27 mouse cellular contexts compared by ENCODE assay signal in genomic region chr15:94638207-94638606, GRCm38 (mm10). TPM values are rescaled to one million over a fixed set of nuclear protein-coding genes. Genes with fewer than 3 reads are reported as not detected.
A peak's percentile ranks its signal among the peaks of the same experiment; 100 is the strongest.
DNase-seq lines count a peak whose midpoint lies in the region; ATAC-seq and TF ChIP-seq lines count a peak whose summit lies in the region.
"Had no signal": no experiment of that assay in that cellular context is flagged by ENCODE, and none has a peak within 500 bp of the region (broad histone marks: within the 10 kb centered on the region; RNA-seq: fewer than 3 reads in every experiment).

No protein-coding gene starts in this region.

- H3K27ac ChIP-seq in forebrain, postnatal 0 days (ENCODE audit: low read depth, low read length) = no peak overlapping the region
- no peak overlapping the region for H3K27ac ChIP-seq in forebrain, embryonic 10.5 days
- no peak overlapping the region for H3K27ac ChIP-seq in midbrain, embryonic 11.5 days (ENCODE audit: low read depth, low read length)
- no peak overlapping the region for H3K27ac ChIP-seq in midbrain, embryonic 15.5 days
- H3K27ac ChIP-seq: forebrain, embryonic 13.5 days; heart, adult 2 months; heart, embryonic 10.5 days; heart, embryonic 13.5 days; hindbrain, embryonic 12.5 days; hindbrain, embryonic 15.5 days had no signal

- H3K36me3 ChIP-seq in forebrain, postnatal 0 days (ENCODE audit: insufficient read depth) = no peaks in the 10 kb centered on the region
- no peaks in the 10 kb centered on the region for H3K36me3 ChIP-seq in forebrain, embryonic 10.5 days (replicated peaks)
- H3K36me3 ChIP-seq in midbrain, embryonic 11.5 days (ENCODE audit: control insufficient read depth, insufficient read depth, low read length) = no peaks in the 10 kb centered on the region
- no peaks in the 10 kb centered on the region for H3K36me3 ChIP-seq in midbrain, embryonic 15.5 days (replicated peaks)
- H3K36me3 ChIP-seq: G1E; heart, embryonic 10.5 days; heart, embryonic 13.5 days; hindbrain, embryonic 12.5 days; hindbrain, embryonic 15.5 days had no signal

- H3K4me3 ChIP-seq in forebrain, postnatal 0 days (ENCODE audit: low read depth, low read length) = no peak overlapping the region
- H3K4me3 ChIP-seq in forebrain, embryonic 10.5 days = no peak overlapping the region
- no peak overlapping the region for H3K4me3 ChIP-seq in midbrain, embryonic 11.5 days (ENCODE audit: low read depth, low read length)
- H3K4me3 ChIP-seq in midbrain, embryonic 15.5 days = no peak overlapping the region
- H3K4me3 ChIP-seq: erythroblast, embryonic 14.5 days; forebrain, embryonic 13.5 days; heart, adult 2 months; heart, embryonic 10.5 days; heart, embryonic 13.5 days; hindbrain, embryonic 12.5 days; hindbrain, embryonic 15.5 days had no signal

- no peaks in the 10 kb centered on the region for H3K4me1 ChIP-seq in forebrain, postnatal 0 days (ENCODE audit: insufficient read depth)
- no peaks in the 10 kb centered on the region for H3K4me1 ChIP-seq in forebrain, embryonic 10.5 days
- H3K4me1 ChIP-seq in midbrain, embryonic 11.5 days (ENCODE audit: control insufficient read depth, insufficient read depth, low read length) = no peaks in the 10 kb centered on the region
- H3K4me1 ChIP-seq in midbrain, embryonic 15.5 days = no peaks in the 10 kb centered on the region
- H3K4me1 ChIP-seq: heart, embryonic 10.5 days; hindbrain, embryonic 12.5 days had no signal

- H3K27me3 ChIP-seq in forebrain, postnatal 0 days (ENCODE audit: insufficient read depth, low read length) = peaks cover 4% of the 10 kb centered on the region; the same call in 1 of the 2 replicates
- peaks cover under 1% of the 10 kb centered on the region for H3K27me3 ChIP-seq in forebrain, embryonic 10.5 days (ENCODE audit: poor library complexity, severe bottlenecking)
- no peaks in the 10 kb centered on the region for H3K27me3 ChIP-seq in midbrain, embryonic 11.5 days (ENCODE audit: control insufficient read depth, insufficient read depth, low read length)
- no peaks in the 10 kb centered on the region for H3K27me3 ChIP-seq in midbrain, embryonic 15.5 days (replicated peaks)
- H3K27me3 ChIP-seq: CH12.LX; heart, embryonic 13.5 days; hindbrain, embryonic 12.5 days; hindbrain, embryonic 15.5 days had no signal

- H3K9ac ChIP-seq in forebrain, postnatal 0 days = no peak overlapping the region
- no peak overlapping the region for H3K9ac ChIP-seq in midbrain, embryonic 11.5 days (ENCODE audit: low read length)
- H3K9ac ChIP-seq in midbrain, embryonic 15.5 days = no peak overlapping the region
- H3K9ac ChIP-seq: forebrain, embryonic 13.5 days; heart, embryonic 13.5 days; hindbrain, embryonic 12.5 days; hindbrain, embryonic 15.5 days had no signal

- 53% methylated on average over 2 of the region's 2 CpGs for WGBS in forebrain, postnatal 0 days
- 89% methylated on average over 2 of the region's 2 CpGs for WGBS in forebrain, embryonic 10.5 days
- WGBS in midbrain, embryonic 11.5 days = 82% methylated on average over 2 of the region's 2 CpGs
- 90% methylated on average over 2 of the region's 2 CpGs for WGBS in midbrain, embryonic 15.5 days

- DNase-seq in forebrain, postnatal 0 days = no peak
- no peak for DNase-seq in forebrain, embryonic 10.5 days (ENCODE audit: extremely low spot score, low spot score)
- peak; percentile 58 for DNase-seq in heart, adult 11 months
- no peak for DNase-seq in heart, postnatal 25 days (ENCODE audit: low spot score)
- peak; percentile 8 for DNase-seq in midbrain, embryonic 11.5 days (ENCODE audit: low spot score, missing footprints)
- no peak for DNase-seq in layer of hippocampus, postnatal 10 days (ENCODE audit: low spot score in 2 of 2)
- DNase-seq: adrenal gland, adult 8-10 months; adrenal gland, postnatal 25 days; B cell, adult 2 months; cerebellum, adult 11-12 months; cerebellum, adult 8-10 months; cerebellum, postnatal 36 days; embryo, embryonic 11 days; heart, adult 2 months; heart, postnatal 14 days had no signal

- peak; percentile 53; the same call in 1 of the 2 replicates for ATAC-seq in forebrain, postnatal 0 days
- no peak for ATAC-seq in midbrain, embryonic 11.5 days (ENCODE audit: low FRiP score)
- no peak for ATAC-seq in midbrain, embryonic 15.5 days (replicated peaks)
- ATAC-seq: forebrain, embryonic 13.5 days; forebrain, embryonic 16.5 days; intestine, postnatal 0 days had no signal

- no peak for TF ChIP-seq CTCF in forebrain, postnatal 0 days (IDR thresholded peaks at IDR 0.05; ENCODE audit: low read depth)

- H3K9me3 ChIP-seq in forebrain, postnatal 0 days (ENCODE audit: low read length) = no peaks in the 10 kb centered on the region
- no peaks in the 10 kb centered on the region for H3K9me3 ChIP-seq in forebrain, embryonic 10.5 days
- no peaks in the 10 kb centered on the region for H3K9me3 ChIP-seq in midbrain, embryonic 11.5 days (ENCODE audit: control insufficient read depth, low read length)
- H3K9me3 ChIP-seq in midbrain, embryonic 15.5 days = no peaks in the 10 kb centered on the region
- H3K9me3 ChIP-seq: forebrain, embryonic 13.5 days; heart, embryonic 10.5 days; heart, embryonic 13.5 days; hindbrain, embryonic 12.5 days; hindbrain, embryonic 15.5 days had no signal

- intact Hi-C loops in heart, postnatal 25 days (cut with DNase I) = no loop called here

- no peak overlapping the region for H3K4me2 ChIP-seq in forebrain, postnatal 0 days (ENCODE audit: low read depth)
- no peak overlapping the region for H3K4me2 ChIP-seq in midbrain, embryonic 11.5 days
- no peak overlapping the region for H3K4me2 ChIP-seq in midbrain, embryonic 15.5 days
- H3K4me2 ChIP-seq: forebrain, embryonic 13.5 days; heart, embryonic 13.5 days; hindbrain, embryonic 12.5 days; hindbrain, embryonic 15.5 days had no signal

RNA-seq across cellular contexts. Expression of gene Tmem117, which starts 9.2 kb away (rescaled TPM):
- total RNA-seq in forebrain, postnatal 0 days (2014; rRNA removed) = 13.8 and 15.2 TPM in 2 replicates
- 7.6 and 11.6 TPM in 2 replicates for polyA plus RNA-seq in forebrain, postnatal 0 days (2015; fragmentation: Nextera tagmentation; extraction: Ambion mirVana)
- 0.70 and 0.74 TPM in 2 replicates for polyA plus RNA-seq in forebrain, embryonic 10.5 days (2016; fragmentation: Nextera tagmentation; extraction: Ambion mirVana)
- total RNA-seq in heart, postnatal 25 days (2021) = 10 to 100 TPM; 13.4 to 17.2 TPM
- 1.5 and 1.7 TPM in 2 replicates for polyA plus RNA-seq in midbrain, embryonic 11.5 days (2014; fragmentation: Nextera tagmentation; extraction: Ambion mirVana)
- polyA plus RNA-seq in midbrain, embryonic 15.5 days (2015; fragmentation: Nextera tagmentation; extraction: Ambion mirVana) = 12.3 and 12.4 TPM in 2 replicates
- total RNA-seq in layer of hippocampus, postnatal 10 days (2021) = 10 to 100 TPM; 10.7 to 11.2 TPM
- total RNA-seq: CH12.LX; hematopoietic stem cell, adult 5-6 weeks had no signal
- polyA plus RNA-seq: erythroblast, embryonic 14.5 days; G1E had no signal

RNA-seq across cellular contexts. Expression of gene Twf1, which starts 48.5 kb away (rescaled TPM):
- 47.9 and 50.0 TPM in 2 replicates for total RNA-seq in forebrain, postnatal 0 days (2014; rRNA removed)
- polyA plus RNA-seq in forebrain, postnatal 0 days (2015; fragmentation: Nextera tagmentation; extraction: Ambion mirVana) = 64.4 and 74.9 TPM in 2 replicates
- polyA plus RNA-seq in forebrain, embryonic 10.5 days (2016; fragmentation: Nextera tagmentation; extraction: Ambion mirVana) = 82.7 and 84.0 TPM in 2 replicates
- 10 to 100 TPM; 15.0 to 20.4 TPM for total RNA-seq in heart, postnatal 25 days (2021)
- polyA plus RNA-seq in midbrain, embryonic 11.5 days (2014; fragmentation: Nextera tagmentation; extraction: Ambion mirVana) = 112 and 120 TPM in 2 replicates
- 78.6 and 80.5 TPM in 2 replicates for polyA plus RNA-seq in midbrain, embryonic 15.5 days (2015; fragmentation: Nextera tagmentation; extraction: Ambion mirVana)
- total RNA-seq in layer of hippocampus, postnatal 10 days (2021) = 10 to 100 TPM; 46.1 to 48.3 TPM

Comparison
In these comparisons a context has a peak if more than half of its experiments do, and no peak if none do; other contexts are left out.
1. DNase-seq: peak in heart, adult 11 months (single experiment) and midbrain, embryonic 11.5 days (single experiment); none in forebrain, postnatal 0 days (single experiment), forebrain, embryonic 10.5 days (single experiment), heart, postnatal 25 days (single experiment) and layer of hippocampus, postnatal 10 days (0 of 2).